Mouse (Mus musculus): ENCODE results near the gene Sox5.

DNA sequence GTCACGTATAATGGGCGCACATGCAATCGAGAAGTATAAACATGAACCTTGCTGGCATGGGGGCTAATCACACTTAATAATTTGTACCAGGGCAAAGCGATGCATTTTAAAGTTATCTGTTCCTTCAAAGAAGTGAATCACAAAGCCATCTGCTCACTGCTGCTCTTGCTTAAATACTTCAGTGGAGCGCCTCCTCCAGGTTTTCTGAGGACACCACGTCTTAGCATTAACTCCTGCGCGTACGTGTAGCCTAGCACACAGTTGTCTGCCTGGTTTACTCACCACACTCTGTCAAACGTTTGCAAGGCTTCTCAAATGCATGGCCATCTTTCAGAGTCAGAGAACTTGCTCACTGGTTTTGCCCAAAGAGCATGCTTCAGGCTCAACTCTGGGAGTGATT lies 35.3 kb downstream of the Sox5 start:
- TF ChIP-seq CTCF (IDR thresholded peaks at IDR 0.05; ENCODE audit: borderline replicate concordance, insufficient read depth, low read length) (no peak), POLR2A (IDR thresholded peaks at IDR 0.05; ENCODE audit: low read depth, low read length) (no peak)

All from embryonic fibroblast, embryonic 13.5 days (primary cell).